Mouse (Mus musculus) stomach, postnatal 0 days (tissue): ENCODE results near the gene Xrcc1. TPM values are rescaled to one million over a fixed set of nuclear protein-coding genes. Genes with fewer than 3 reads are reported as not detected.
A peak's percentile ranks its signal among the peaks of the same experiment; 100 is the strongest.

Experiments
- ATAC-seq: fragments of 200-750 bp; cut with Nextera tagmentation; 2 replicates; pipeline ENCODE4 v1.8.0; 2017; ENCODE audit not compliant: low FRiP score, low TSS enrichment
- DNase-seq: peaks from one replicate; pipeline ENCODE4 v3.0.0-alpha.2; 2016; ENCODE audit warnings: low spot score
- H3K27ac ChIP-seq: fragments of 300-500 bp; sonication (generic); replicated peaks from 2 replicates; pipeline ENCODE4 v1.5.1; 2014; ENCODE audit warnings: mild to moderate bottlenecking, control low read depth
- H3K27me3 ChIP-seq: fragments of 300-500 bp; sonication (generic); 2 replicates; pipeline ENCODE4 v1.6.1; 2014; ENCODE audit warnings: low read length; ENCODE audit not compliant: control insufficient read depth, insufficient read depth
- H3K36me3 ChIP-seq: fragments of 300-500 bp; sonication (generic); 2 replicates; pipeline ENCODE4 v1.6.1; 2014; ENCODE audit warnings: low read length, mixed read lengths; ENCODE audit not compliant: control insufficient read depth, insufficient read depth
- H3K4me1 ChIP-seq: fragments of 300-500 bp; sonication (generic); replicated peaks from 2 replicates; pipeline ENCODE4 v1.6.1; 2014; ENCODE audit warnings: antibody characterized with exemption; ENCODE audit not compliant: control insufficient read depth, insufficient read depth
- H3K4me2 ChIP-seq: fragments of 300-500 bp; sonication (generic); replicated peaks from 2 replicates; pipeline ENCODE4 v1.6.1; 2014; ENCODE audit warnings: low read depth, mild to moderate bottlenecking, control low read depth, moderate library complexity
- H3K4me3 ChIP-seq: fragments of 300-500 bp; sonication (generic); 2 replicates; pipeline ENCODE4 v1.5.1; 2014; ENCODE audit warnings: low read depth, low read length, control low read depth
- H3K9ac ChIP-seq: fragments of 300-500 bp; sonication (generic); 2 replicates; pipeline ENCODE4 v1.6.1; 2014; ENCODE audit warnings: mild to moderate bottlenecking, low read length, control low read depth, mixed read lengths
- H3K9me3 ChIP-seq: fragments of 300-500 bp; sonication (generic); 2 replicates; pipeline ENCODE4 v1.6.1; 2016; ENCODE audit warnings: low read length; ENCODE audit not compliant: control insufficient read depth
- CTCF ChIP-seq: IDR thresholded peaks from 2 replicates; pipeline ENCODE4 v1.5.1; 2016; ENCODE audit warnings: antibody characterized with exemption, low read depth, mild to moderate bottlenecking, moderate library complexity
- EP300 ChIP-seq: optimal IDR thresholded peaks from 2 replicates; pipeline ENCODE3; 2016; ENCODE audit warnings: antibody characterized with exemption
- WGBS: fragments of 180-500 bp; shearing (Covaris S2); extraction: QIAGEN DNeasy Blood & Tissue Kit; methylation state at CpG from one replicate; pipeline ENCODE4 v1.1.7; 2014; 5-methylcytosine and 5-hydroxymethylcytosine counted together
- polyA plus RNA-seq: library from polyadenylated mRNA; unstranded; fragments of >200 nt; fragmentation: Nextera tagmentation; extraction: Ambion mirVana; gene quantifications from 2 replicates; pipeline ENCODE4 v1.2.1, GENCODE M21; 2015

Xrcc1 gene
- polyA plus RNA-seq, 1 experiment from 2014 or later = 27.4 TPM

- Histone ChIP-seq H3K27me3 (no peaks in the 10 kb centered on the region), H3K27ac (peak within 1 kb of the TSS; percentile 94), H3K9me3 (no peaks in the 10 kb centered on the region), H3K4me2 (peak within 1 kb of the TSS; percentile 96), H3K36me3 (peaks cover 12% of the 10 kb centered on the region), H3K4me3 (peak within 1 kb of the TSS; percentile 60), H3K4me1 (no peaks in the 10 kb centered on the region), H3K9ac (peak within 1 kb of the TSS; percentile 80)
- WGBS = under 1% methylated on average over 44 of the region's 44 CpGs
- peak; percentile 98 for DNase-seq
- TF ChIP-seq CTCF (peak; percentile 23), EP300 (no peak)
- peak; percentile 95 for ATAC-seq
Measured at GRCm38 (mm10) chr7:24530062-24530931, 15.8 kb upstream of the Xrcc1 start, which contains the start of gene Irgq. Irgq (plus strand) TSS chr7:24530689.

GRCm38 (mm10) chr7:24531211-24531971, 14.7 kb upstream of the Xrcc1 start:
- ATAC-seq = peak; percentile 68
- H3K27ac ChIP-seq = peak overlapping the region; percentile 94
- peak; percentile 85 for DNase-seq

GRCm38 (mm10) chr7:24533031-24533571, 13.0 kb upstream of the Xrcc1 start:
- H3K4me1 ChIP-seq = no peaks in the 10 kb centered on the region
- no peak overlapping the region for H3K9ac ChIP-seq
- TF ChIP-seq CTCF = no peak; the same call in 1 of the 2 replicates
- no peak for TF ChIP-seq EP300
- no peak overlapping the region for H3K27ac ChIP-seq
- no peak overlapping the region for H3K4me2 ChIP-seq
- ATAC-seq (no peak), DNase-seq (no peak)
- 84% methylated on average over 28 of the region's 28 CpGs for WGBS
- H3K36me3 ChIP-seq = peaks cover 12% of the 10 kb centered on the region
- no peaks in the 10 kb centered on the region for H3K9me3 ChIP-seq
- no peak overlapping the region for H3K4me3 ChIP-seq
- H3K27me3 ChIP-seq = no peaks in the 10 kb centered on the region

More at GRCm38 (mm10) chr7:24531211-24531971, 14.7 kb upstream of the Xrcc1 start:
- WGBS = 1% methylated on average over 43 of the region's 43 CpGs
- Histone ChIP-seq H3K9ac (peak overlapping the region; percentile 80), H3K4me2 (peak overlapping the region; percentile 96), H3K4me1 (no peaks in the 10 kb centered on the region), H3K27me3 (no peaks in the 10 kb centered on the region), H3K36me3 (peaks cover 12% of the 10 kb centered on the region), H3K9me3 (no peaks in the 10 kb centered on the region), H3K4me3 (peak overlapping the region; percentile 60)
- peak; percentile 94 for TF ChIP-seq CTCF
- TF ChIP-seq EP300 = no peak

GRCm38 (mm10) chr7:24533806-24534205, 12.3 kb upstream of the Xrcc1 start:
- no peaks in the 10 kb centered on the region for H3K9me3 ChIP-seq
- WGBS = 63% methylated on average over 33 of the region's 42 CpGs
- no peak for DNase-seq
- no peak for ATAC-seq
- TF ChIP-seq EP300 (no peak), CTCF (no peak)
- peaks cover 12% of the 10 kb centered on the region for H3K36me3 ChIP-seq
- no peaks in the 10 kb centered on the region for H3K27me3 ChIP-seq
- no peak overlapping the region for H3K4me3 ChIP-seq
- no peaks in the 10 kb centered on the region for H3K4me1 ChIP-seq
- no peak overlapping the region for H3K4me2 ChIP-seq
- H3K27ac ChIP-seq = no peak overlapping the region
- H3K9ac ChIP-seq = no peak overlapping the region; the same call in 1 of the 2 replicates

- no peak overlapping the region for H3K4me2 ChIP-seq
- WGBS = 58% methylated on average over 18 of the region's 19 CpGs
- no peak for ATAC-seq
- no peak overlapping the region for H3K4me3 ChIP-seq
- TF ChIP-seq CTCF (no peak), EP300 (no peak)
- H3K36me3 ChIP-seq = peaks cover 12% of the 10 kb centered on the region
- no peaks in the 10 kb centered on the region for H3K9me3 ChIP-seq
- H3K27ac ChIP-seq = no peak overlapping the region
- no peak for DNase-seq
- H3K4me1 ChIP-seq = no peaks in the 10 kb centered on the region
- no peak overlapping the region for H3K9ac ChIP-seq
- H3K27me3 ChIP-seq = no peaks in the 10 kb centered on the region
Measured at GRCm38 (mm10) chr7:24534301-24534700, 11.8 kb upstream of the Xrcc1 start.
